ENCODE assay signal across 17 mouse cellular contexts in genomic region chr14:105718676-105719441, GRCm38 (mm10).
DNase-seq lines count a peak whose midpoint lies in the region; ATAC-seq and TF ChIP-seq lines count a peak whose summit lies in the region.
"Had no signal": no experiment of that assay in that cellular context is flagged by ENCODE, and none has a peak within 500 bp of the region (broad histone marks: within the 10 kb centered on the region; RNA-seq: fewer than 3 reads in every experiment).

No protein-coding gene starts in this region.

- no peak for TF ChIP-seq POLR2A in cerebellum, adult 2 months (IDR thresholded peaks at IDR 0.05; ENCODE audit: borderline replicate concordance, insufficient read depth, low read length)

- no peak overlapping the region for H3K27ac ChIP-seq in cerebellum, adult 2 months (ENCODE audit: insufficient read depth, low read length)
- H3K27ac ChIP-seq: embryonic facial prominence, embryonic 15.5 days; heart, embryonic 10.5 days; limb, embryonic 12.5 days; neural tube, embryonic 15.5 days had no signal

- H3K4me1 ChIP-seq in cerebellum, adult 2 months (ENCODE audit: control insufficient read depth, insufficient read depth, low read length), result peaks cover 10% of the 10 kb centered on the region; the same call in 1 of the 2 replicates
- H3K4me1 ChIP-seq: heart, embryonic 10.5 days; neural tube, embryonic 15.5 days had no signal

- no peaks in the 10 kb centered on the region for H3K27me3 ChIP-seq in cerebellum, adult 2 months (ENCODE audit: control insufficient read depth, insufficient read depth, low read length)
- H3K27me3 ChIP-seq: embryonic facial prominence, embryonic 15.5 days; limb, embryonic 12.5 days; megakaryocyte, embryonic 14.5 days; neural tube, embryonic 15.5 days had no signal

- peak; percentile 35 to 81 for DNase-seq in cerebellum, adult 2 months
- no peak for DNase-seq in cerebellum, postnatal 36 days
- DNase-seq in layer of hippocampus, adult 11-12 months (ENCODE audit: low spot score), result peak; percentile 39
- no peak for DNase-seq in layer of hippocampus, postnatal 25 days (ENCODE audit: extremely low spot score in 1 of 2, low spot score in 1 of 2)
- DNase-seq in 3T3-L1 (ENCODE audit: low read depth, low spot score), result peak; percentile 76
- DNase-seq in cerebellum, adult 9-10 months, result peak; percentile 76
- no peak for DNase-seq in urinary bladder, postnatal 14 days (ENCODE audit: low spot score)
- DNase-seq: adrenal gland, postnatal 14 days; heart, postnatal 36 days; kidney, adult 9 months; lung, adult 2 months had no signal

- no peak for ATAC-seq in megakaryocyte progenitor cell, adult 5-6 weeks (replicated peaks; ENCODE audit: poor library complexity)

- H3K4me3 ChIP-seq in cerebellum, adult 2 months (replicated peaks; ENCODE audit: insufficient read depth, low read depth, low read length), result no peak overlapping the region
- H3K4me3 ChIP-seq: embryonic facial prominence, embryonic 15.5 days; heart, embryonic 10.5 days; limb, embryonic 12.5 days; megakaryocyte, embryonic 14.5 days; neural tube, embryonic 15.5 days had no signal

- WGBS in cerebellum, adult 2 months, result 21% methylated on average over 6 of the region's 6 CpGs

- no peak for TF ChIP-seq CTCF in cerebellum, adult 2 months (IDR thresholded peaks at IDR 0.05; ENCODE audit: borderline replicate concordance, insufficient read depth, low read depth, low read length)

Comparison
In these comparisons a context has a peak if more than half of its experiments do, and no peak if none do; other contexts are left out.
1. DNase-seq: peak in cerebellum, adult 2 months (2 of 2), layer of hippocampus, adult 11-12 months (single experiment), 3T3-L1 (single experiment) and cerebellum, adult 9-10 months (single experiment); none in cerebellum, postnatal 36 days (0 of 2), layer of hippocampus, postnatal 25 days (0 of 2) and urinary bladder, postnatal 14 days (single experiment).